Mouse (Mus musculus) neural tube, embryonic 11.5 days (tissue): ENCODE results near the gene Zbtb2. TPM values are rescaled to one million over a fixed set of nuclear protein-coding genes. Genes with fewer than 3 reads are reported as not detected.
"Not testable (repeated sequence)": the region's sequence is repeated elsewhere in the genome, so short reads cannot be mapped to it uniquely, and the experiment has no call there.

Source experiments
- ATAC-seq: fragments of 200-750 bp; cut with Nextera tagmentation; 2 replicates; pipeline ENCODE4 v1.8.0; 2017; ENCODE audit warnings: moderate number of reproducible peaks, mild to moderate bottlenecking, moderate TSS enrichment, moderate library complexity; ENCODE audit not compliant: insufficient read depth, low FRiP score, low TSS enrichment
- DNase-seq: peaks from one replicate; pipeline ENCODE4 v3.0.0-alpha.2; 2015; ENCODE audit warnings: low spot score
- H3K27ac ChIP-seq: fragments of 300-500 bp; sonication (generic); 2 replicates; pipeline ENCODE4 v1.5.1; 2014; ENCODE audit warnings: low read depth, mild to moderate bottlenecking, low read length
- H3K27me3 ChIP-seq: fragments of 300-500 bp; sonication (generic); 2 replicates; pipeline ENCODE4 v1.6.1; 2014; ENCODE audit warnings: mild to moderate bottlenecking, low read length, mixed read lengths; ENCODE audit not compliant: control insufficient read depth, insufficient read depth
- H3K36me3 ChIP-seq: fragments of 300-500 bp; sonication (generic); 2 replicates; pipeline ENCODE4 v1.6.1; 2014; ENCODE audit warnings: mild to moderate bottlenecking, low read length, moderate library complexity, mixed read lengths; ENCODE audit not compliant: control insufficient read depth, insufficient read depth
- H3K4me1 ChIP-seq: fragments of 300-500 bp; sonication (generic); 2 replicates; pipeline ENCODE4 v1.6.1; 2014; ENCODE audit warnings: low read length, mixed read lengths; ENCODE audit not compliant: control insufficient read depth, insufficient read depth
- H3K4me2 ChIP-seq: fragments of 300-500 bp; sonication (generic); 2 replicates; pipeline ENCODE4 v1.6.1; 2014; ENCODE audit warnings: low read depth, mild to moderate bottlenecking, moderate library complexity
- H3K4me3 ChIP-seq: fragments of 300-500 bp; sonication (generic); 2 replicates; pipeline ENCODE4 v1.5.1; 2014; ENCODE audit warnings: low read depth, low read length
- H3K9ac ChIP-seq: fragments of 300-500 bp; sonication (generic); 2 replicates; pipeline ENCODE4 v1.6.1; 2014; ENCODE audit warnings: mild to moderate bottlenecking, low read length
- H3K9me3 ChIP-seq: fragments of 300-500 bp; sonication (generic); 2 replicates; pipeline ENCODE4 v1.6.1; 2016; ENCODE audit warnings: low read length; ENCODE audit not compliant: control insufficient read depth
- WGBS: fragments of 180-500 bp; shearing (Covaris S2); extraction: QIAGEN DNeasy Blood & Tissue Kit; methylation state at CpG from one replicate; pipeline ENCODE4 v1.1.7; 2014; 5-methylcytosine and 5-hydroxymethylcytosine counted together
- polyA plus RNA-seq: library from polyadenylated mRNA; unstranded; fragments of >200 nt; fragmentation: Nextera tagmentation; extraction: Ambion mirVana; gene quantifications from 2 replicates; pipeline ENCODE4 v1.2.1, GENCODE M21; 2014

Gene Zbtb2
- polyA plus RNA-seq = 20.3 and 22.3 TPM in 2 replicates

DNA sequence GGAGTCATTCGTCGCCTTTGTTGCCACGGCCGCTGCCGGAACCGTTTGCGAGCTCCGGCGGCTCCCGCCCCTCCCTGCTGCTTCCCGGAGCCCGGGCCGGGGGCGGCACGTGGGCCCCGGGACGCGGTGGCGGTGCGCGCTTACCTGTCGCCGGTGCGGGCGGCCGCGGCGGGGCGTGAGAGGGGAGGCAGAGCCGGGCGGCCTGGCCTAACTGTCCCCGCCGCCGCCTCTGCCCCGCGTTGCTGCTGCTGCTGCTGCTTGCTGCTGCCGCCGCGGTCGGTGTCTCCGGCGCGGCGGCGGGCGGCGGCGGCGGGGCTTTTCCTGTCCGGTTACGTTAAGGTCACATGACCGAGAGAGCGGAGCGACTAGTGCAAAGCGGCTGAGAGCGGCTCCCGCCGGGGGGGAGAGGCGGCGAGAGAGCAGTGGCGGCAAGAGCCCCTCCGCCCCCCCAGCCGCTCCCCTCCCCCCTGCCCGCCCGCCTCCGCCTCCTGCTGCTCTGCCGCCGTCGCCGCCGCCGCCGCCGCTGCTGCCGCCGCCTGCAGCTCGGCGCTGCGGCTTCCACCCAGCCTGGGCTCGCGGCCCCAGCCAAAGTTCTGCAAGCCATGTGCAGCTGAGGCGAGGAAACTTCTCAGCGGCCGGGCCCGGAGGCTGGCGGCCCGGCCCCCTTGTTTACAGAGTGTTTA, at the start of gene Zbtb2:
Gene Zbtb2, minus strand, starts transcription at position 408 of the 683 bp plus-strand sequence.
- H3K27me3 ChIP-seq = no peaks in the 10 kb centered on the region
- WGBS = 0% methylated on average over 30 of the region's 87 CpGs

DNA sequence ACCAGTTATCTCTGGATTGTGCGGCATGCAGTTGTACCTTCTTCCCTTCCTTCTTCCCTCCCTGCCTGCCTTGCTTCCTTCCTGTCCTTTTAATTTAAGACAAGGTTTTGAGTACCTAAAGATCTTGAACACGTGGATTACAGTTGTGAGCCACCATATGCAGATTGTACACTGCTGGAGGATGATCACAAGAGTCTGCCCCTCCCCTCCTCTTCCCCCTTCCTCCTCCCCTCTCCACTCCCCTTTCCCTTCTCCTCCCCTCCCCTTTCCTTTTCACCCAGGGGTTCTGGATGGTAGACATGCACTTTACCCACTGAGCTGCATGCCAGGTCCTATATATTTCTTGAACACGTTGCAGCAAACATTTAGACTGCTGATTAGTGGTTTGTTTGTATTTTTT, 47.5 kb upstream of the Zbtb2 start:
- no peak overlapping the region for H3K27ac ChIP-seq
- DNase-seq = no peak
- no peak for ATAC-seq
- WGBS = 91% methylated on average over 3 of the region's 3 CpGs
- H3K36me3 ChIP-seq = peaks cover 5% of the 10 kb centered on the region
- no peaks in the 10 kb centered on the region for H3K27me3 ChIP-seq
- H3K9me3 ChIP-seq = no peaks in the 10 kb centered on the region
- H3K4me2 ChIP-seq = no peak overlapping the region
- H3K4me3 ChIP-seq = no peak overlapping the region
- H3K9ac ChIP-seq = no peak overlapping the region
- H3K4me1 ChIP-seq = 0 out of 2 replicates have a peak, but pooled peaks cover 3% of the 10 kb centered on the region

More for the DNA sequence above, at the start of gene Zbtb2:
- Histone ChIP-seq H3K36me3 (0 out of 2 replicates have a peak, but pooled peaks cover under 1% of the 10 kb centered on the region), H3K9me3 (no peaks in the 10 kb centered on the region), H3K4me3 (peak within 1 kb of the TSS; percentile 100), H3K4me1 (peaks cover 17% of the 10 kb centered on the region), H3K27ac (peak within 1 kb of the TSS; percentile 99), H3K4me2 (peak within 1 kb of the TSS; percentile 91), H3K9ac (peak within 1 kb of the TSS; percentile 98)
- ATAC-seq (peak; percentile 5; the same call in 1 of the 2 replicates), DNase-seq (peak; percentile 81)

DNA sequence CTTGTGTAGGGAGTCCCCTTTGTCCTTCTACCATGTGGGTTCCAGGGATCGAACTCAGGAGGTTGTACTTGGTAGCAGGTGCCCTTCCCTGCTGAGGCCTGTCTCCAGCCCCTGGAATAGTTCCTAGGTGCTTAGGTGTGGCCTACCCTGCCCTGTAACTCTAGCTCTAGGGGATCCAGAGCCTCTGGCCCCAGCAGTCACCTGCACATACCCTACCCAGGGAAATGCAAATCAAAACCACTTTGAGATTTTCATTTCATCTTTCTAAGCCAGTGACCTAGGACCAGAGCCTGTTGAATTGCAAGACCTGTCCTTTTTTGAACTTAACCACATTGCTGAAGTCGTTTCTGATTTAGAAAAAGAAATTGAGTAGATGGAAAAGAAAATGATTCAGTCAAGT, 46.0 kb upstream of the Zbtb2 start:
- H3K9ac ChIP-seq, H3K27me3 ChIP-seq, H3K27ac ChIP-seq, H3K4me2 ChIP-seq, DNase-seq, H3K4me1 ChIP-seq, H3K9me3 ChIP-seq, ATAC-seq, H3K36me3 ChIP-seq, H3K4me3 ChIP-seq: not testable (repeated sequence)
- WGBS = 90% methylated on average over 2 of the region's 2 CpGs

DNA sequence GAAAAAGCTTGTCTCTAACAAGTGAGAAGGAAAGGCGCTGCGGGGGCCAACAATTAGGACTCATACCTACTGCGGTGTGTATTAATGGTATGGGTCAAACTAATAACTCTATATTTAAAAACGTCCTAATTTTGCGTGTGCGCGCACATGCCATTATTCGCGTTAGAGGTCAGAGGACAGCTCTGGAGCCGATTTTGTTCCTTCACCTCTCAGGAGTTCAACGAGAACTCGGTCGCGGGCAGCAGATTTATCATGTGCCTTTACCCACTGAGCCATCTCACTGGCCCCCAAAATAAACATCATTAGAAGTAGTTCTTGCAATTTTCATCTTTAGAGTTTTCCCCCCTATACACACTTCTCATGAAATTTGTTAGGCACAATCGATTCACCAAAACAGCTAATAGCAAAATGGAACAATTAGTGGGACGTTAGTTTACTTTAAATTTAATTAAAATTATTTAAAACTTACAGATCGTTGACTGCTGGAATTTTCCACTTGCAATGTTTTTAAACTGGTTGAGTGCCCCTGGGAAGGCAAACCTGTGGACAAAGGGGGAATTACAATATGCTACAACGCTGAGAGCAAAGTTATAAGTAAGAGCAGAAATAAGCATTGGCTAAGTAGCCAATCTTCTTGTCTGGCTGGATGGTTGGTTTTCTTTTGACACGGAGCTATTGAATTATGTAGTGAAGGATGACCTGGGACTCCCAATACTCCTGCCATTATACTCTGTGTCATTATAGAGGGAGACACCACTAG, 45.3 kb upstream of the Zbtb2 start:
- H3K27ac ChIP-seq = peak overlapping the region; percentile 57; the same call in 1 of the 2 replicates
- peak overlapping the region; percentile 73 for H3K9ac ChIP-seq
- H3K27me3 ChIP-seq = no peaks in the 10 kb centered on the region
- H3K4me2 ChIP-seq = peak overlapping the region; percentile 43
- peak overlapping the region; percentile 55 for H3K4me3 ChIP-seq
- no peak for DNase-seq
- no peaks in the 10 kb centered on the region; the same call in 1 of the 2 replicates for H3K36me3 ChIP-seq
- H3K4me1 ChIP-seq = 0 out of 2 replicates have a peak, but pooled peaks cover 3% of the 10 kb centered on the region
- no peaks in the 10 kb centered on the region for H3K9me3 ChIP-seq
- ATAC-seq = 0 out of 2 replicates have a peak, but pooled peaks have one; percentile 0
- WGBS = 12% methylated on average over 19 of the region's 19 CpGs

DNA sequence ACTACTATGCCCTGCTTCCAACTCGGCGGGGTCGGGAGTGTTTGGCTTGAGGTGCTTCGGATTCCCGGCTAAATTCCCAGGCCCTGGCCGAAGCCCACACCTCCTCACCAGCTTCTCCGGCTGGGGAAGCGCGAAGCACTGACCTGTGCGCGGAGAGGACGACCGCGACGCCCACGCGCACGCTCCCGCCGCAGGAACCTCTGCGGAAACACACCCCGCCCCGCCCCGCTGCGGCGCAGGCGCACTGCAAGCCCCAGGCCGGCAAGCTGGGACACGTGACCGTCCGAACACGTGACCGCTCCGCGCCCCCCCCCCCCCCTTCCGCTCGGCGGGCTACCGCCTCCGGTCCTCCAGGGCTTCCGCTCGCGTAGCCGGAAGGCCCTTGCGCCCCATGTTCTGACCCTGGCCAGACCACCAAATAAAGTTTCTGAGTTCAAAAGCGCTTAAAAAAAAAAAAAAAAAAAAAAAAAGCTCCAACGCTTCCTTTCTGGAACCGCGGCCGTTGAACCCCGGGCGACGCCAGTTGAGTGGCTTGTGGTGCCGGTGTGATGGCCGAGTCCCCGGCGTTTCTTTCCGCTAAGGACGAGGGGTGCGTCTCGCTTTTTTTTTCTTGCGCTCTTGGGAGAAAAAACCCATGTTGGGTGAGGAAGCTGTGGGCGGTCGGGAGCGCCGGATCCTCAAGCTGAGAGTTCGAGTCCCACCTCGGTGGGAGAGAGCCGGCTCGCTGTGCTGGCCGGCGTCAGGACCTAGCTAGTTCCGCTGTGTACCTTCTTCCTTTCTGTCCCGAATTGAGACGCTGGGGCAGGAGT, 44.4 kb upstream of the Zbtb2 start, which contains the start of the genes Rmnd1 and Armt1:
Gene Rmnd1, minus strand, starts transcription at position 266 of the 809 bp plus-strand sequence.
Gene Armt1, plus strand, starts transcription at position 345 of the 809 bp plus-strand sequence.
- Histone ChIP-seq H3K4me3 (peak within 1 kb of the TSS; percentile 55), H3K4me1 (0 out of 2 replicates have a peak, but pooled peaks cover 3% of the 10 kb centered on the region), H3K4me2 (peak within 1 kb of the TSS; percentile 64), H3K27me3 (no peaks in the 10 kb centered on the region), H3K9me3 (no peaks in the 10 kb centered on the region), H3K36me3 (no peaks in the 10 kb centered on the region; the same call in 1 of the 2 replicates), H3K27ac (peak within 1 kb of the TSS; percentile 57; the same call in 1 of the 2 replicates), H3K9ac (peak within 1 kb of the TSS; percentile 73)
- WGBS = under 1% methylated on average over 63 of the region's 75 CpGs
- ATAC-seq (peak; percentile 95), DNase-seq (peak; percentile 94)

DNA sequence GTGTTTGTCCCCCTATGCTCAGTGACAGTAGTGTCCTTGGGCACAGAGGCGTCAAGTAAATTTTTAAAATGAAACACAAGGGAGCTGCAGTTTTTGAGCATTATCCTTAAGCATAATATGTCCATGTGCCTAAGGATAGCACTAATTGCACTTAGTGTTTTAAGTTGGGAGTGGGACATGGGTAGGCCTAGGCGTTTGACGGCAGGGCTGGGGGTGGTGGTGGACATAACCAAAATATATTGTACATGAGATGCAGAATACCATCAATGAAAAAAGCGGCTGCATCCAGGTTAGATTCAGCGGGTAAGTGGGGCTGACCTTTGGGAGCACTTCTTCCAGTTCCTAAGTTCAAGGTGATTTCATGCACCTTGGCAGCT, 43.8 kb upstream of the Zbtb2 start:
- H3K27ac ChIP-seq = no peak overlapping the region
- 0 out of 2 replicates have a peak, but pooled peaks cover 3% of the 10 kb centered on the region for H3K4me1 ChIP-seq
- H3K27me3 ChIP-seq = no peaks in the 10 kb centered on the region
- WGBS = 13% methylated on average over 5 of the region's 5 CpGs
- H3K9me3 ChIP-seq = no peaks in the 10 kb centered on the region
- H3K36me3 ChIP-seq = no peaks in the 10 kb centered on the region
- DNase-seq = no peak
- H3K4me3 ChIP-seq = peak overlapping the region; percentile 54
- ATAC-seq = peak; percentile 55
- peak overlapping the region; percentile 71 for H3K9ac ChIP-seq
- peak overlapping the region; percentile 64 for H3K4me2 ChIP-seq

DNA sequence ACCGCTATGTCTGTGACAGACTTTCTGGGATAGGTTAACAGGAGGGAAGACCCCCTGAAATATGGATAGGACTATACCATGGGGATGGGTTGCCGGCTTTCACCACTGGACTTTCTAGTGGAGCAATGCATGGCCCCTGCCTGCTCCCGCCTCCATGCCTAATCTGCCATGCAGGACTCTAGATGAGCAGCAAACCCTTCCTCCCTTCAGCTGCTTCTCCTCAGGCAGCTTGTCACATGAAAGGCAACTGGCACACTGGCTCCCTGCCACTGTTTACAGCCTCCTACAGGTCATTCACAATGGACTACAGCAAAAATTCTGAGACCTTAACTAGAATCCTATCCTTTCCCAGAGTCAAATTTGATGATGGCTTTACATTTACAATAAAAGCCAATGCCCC, 42.9 kb upstream of the Zbtb2 start:
- H3K9me3 ChIP-seq = no peaks in the 10 kb centered on the region
- 0 out of 2 replicates have a peak, but pooled peaks cover 3% of the 10 kb centered on the region for H3K4me1 ChIP-seq
- 88% methylated on average over 3 of the region's 3 CpGs for WGBS
- H3K27ac ChIP-seq = no peak overlapping the region
- ATAC-seq = no peak
- peak overlapping the region; percentile 54; the same call in 1 of the 2 replicates for H3K4me3 ChIP-seq
- no peaks in the 10 kb centered on the region for H3K36me3 ChIP-seq
- H3K4me2 ChIP-seq = peak overlapping the region; percentile 64; the same call in 1 of the 2 replicates
- no peak for DNase-seq
- no peaks in the 10 kb centered on the region for H3K27me3 ChIP-seq
- H3K9ac ChIP-seq = no peak overlapping the region

DNA sequence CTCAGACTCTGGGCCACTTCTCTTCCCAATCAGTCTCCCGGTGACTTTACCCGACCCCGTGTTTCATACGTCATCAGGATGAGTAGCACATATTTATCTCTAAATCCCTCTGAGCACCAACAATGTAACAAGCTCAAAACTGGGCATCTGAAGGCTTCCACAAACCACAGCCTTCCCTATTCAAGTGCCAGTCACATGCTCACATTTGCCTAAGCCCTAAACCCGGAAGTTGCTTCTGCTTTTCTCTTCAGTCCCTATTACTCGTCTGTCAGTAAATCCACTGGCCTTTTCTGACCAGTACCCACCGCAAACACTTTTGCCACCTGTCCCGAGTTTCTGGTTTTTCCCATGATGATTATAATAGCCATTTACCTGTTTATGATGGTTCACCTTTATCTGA, 42.5 kb upstream of the Zbtb2 start:
- no peak overlapping the region for H3K4me2 ChIP-seq
- no peaks in the 10 kb centered on the region for H3K27me3 ChIP-seq
- H3K9ac ChIP-seq = no peak overlapping the region
- H3K36me3 ChIP-seq = no peaks in the 10 kb centered on the region
- WGBS = 89% methylated on average over 8 of the region's 8 CpGs
- ATAC-seq = no peak
- H3K4me3 ChIP-seq = no peak overlapping the region
- no peaks in the 10 kb centered on the region for H3K9me3 ChIP-seq
- H3K4me1 ChIP-seq = 0 out of 2 replicates have a peak, but pooled peaks cover 3% of the 10 kb centered on the region
- DNase-seq = no peak
- no peak overlapping the region for H3K27ac ChIP-seq
